Mouse (Mus musculus) gastrocnemius, adult 8-10 months (tissue): Measurements from ENCODE around the gene Glul. TPM values are rescaled to one million over a fixed set of nuclear protein-coding genes. Genes with fewer than 3 reads are reported as not detected.
"Not testable (repeated sequence)": the region's sequence is repeated elsewhere in the genome, so short reads cannot be mapped to it uniquely, and the experiment has no call there.

ENCODE experiments used
- DNase-seq, 2 experiments: peaks; one replicate each; pipeline ENCODE4 v3.0.0; 2022; ENCODE audit warnings: low spot score in 2 of 2
- total RNA-seq, 4 experiments: library from RNA; stranded (reverse); gene quantifications; 2 replicates each; pipeline ENCODE4 v1.2.4; 2022

The Glul gene
- 100 to 1,000 TPM; 294 to 919 (median 442) TPM for total RNA-seq

- peak; percentile 94 to 95 for DNase-seq
These were observed at the start of gene Glul, which contains the start of gene Teddm2 for GRCm38 (mm10) chr1:153899731-153900380. TSS of gene Glul (plus strand) at chr1:153899944. TSS of gene Teddm2 (minus strand) at chr1:153900228.

- DNase-seq: not testable (repeated sequence)
These were observed 47.0 kb upstream of the Glul start for GRCm38 (mm10) chr1:153852696-153853095.

- no peak for DNase-seq
These were observed 43.8 kb upstream of the Glul start for GRCm38 (mm10) chr1:153855946-153856345.

- no peak for DNase-seq
These were observed 25.7 kb upstream of the Glul start, which contains the start of gene Teddm1b for GRCm38 (mm10) chr1:153874045-153874444. TSS of gene Teddm1b (plus strand) at chr1:153874345.

GRCm38 (mm10) chr1:153880391-153880790 lies 19.4 kb upstream of the Glul start:
- not testable (repeated sequence) for DNase-seq

GRCm38 (mm10) chr1:153886024-153886633 lies 13.6 kb upstream of the Glul start:
- no peak for DNase-seq

GRCm38 (mm10) chr1:153890121-153890520 lies 9.6 kb upstream of the Glul start:
- no peak for DNase-seq

- no peak for DNase-seq
These were observed 8.3 kb upstream of the Glul start, which contains the start of gene Teddm1a for GRCm38 (mm10) chr1:153891442-153891841. TSS of gene Teddm1a (plus strand) at chr1:153891742.

- DNase-seq: no peak
These were observed 6.0 kb upstream of the Glul start for GRCm38 (mm10) chr1:153893746-153894145.

GRCm38 (mm10) chr1:153894201-153894893 lies 5.4 kb upstream of the Glul start:
- no peak for DNase-seq

- DNase-seq: peak; percentile 47 to 49
These were observed 4.8 kb upstream of the Glul start for GRCm38 (mm10) chr1:153894979-153895378.

GRCm38 (mm10) chr1:153897196-153897595 lies 2.5 kb upstream of the Glul start:
- no peak for DNase-seq

- no peak for DNase-seq
These were observed 584 bp upstream of the Glul start for GRCm38 (mm10) chr1:153898989-153899730.

- DNase-seq: no peak
These were observed 637 bp downstream of the Glul start for GRCm38 (mm10) chr1:153900381-153900780.

- DNase-seq: peak; percentile 69 to 74
These were observed 1.4 kb downstream of the Glul start for GRCm38 (mm10) chr1:153900860-153901730.

GRCm38 (mm10) chr1:153903006-153903405 lies 3.3 kb downstream of the Glul start:
- no peak for DNase-seq

GRCm38 (mm10) chr1:153904236-153904635 lies 4.5 kb downstream of the Glul start:
- DNase-seq: no peak

GRCm38 (mm10) chr1:153905884-153906283 lies 6.1 kb downstream of the Glul start:
- DNase-seq: peak in 1 of 2 experiments; percentile 32

- DNase-seq: no peak
These were observed 8.5 kb downstream of the Glul start for GRCm38 (mm10) chr1:153908208-153908607.

GRCm38 (mm10) chr1:153908741-153909140 lies 9.0 kb downstream of the Glul start:
- DNase-seq: no peak
